Mouse (Mus musculus) heart, adult 2 months (tissue): Measurements from ENCODE around the gene Sorl1. TPM values are rescaled to one million over a fixed set of nuclear protein-coding genes. Genes with fewer than 3 reads are reported as not detected.

Source experiments
- DNase-seq, 2 experiments: peaks; one replicate each; pipeline ENCODE4 v3.0.0; 2021
- H3K27ac ChIP-seq: fragments of 200-600 bp; 2 replicates; pipeline ENCODE4 v1.8.1; 2022
- H3K27me3 ChIP-seq: fragments of 200-500 bp; 2 replicates; pipeline ENCODE4 v1.6.1; 2012; ENCODE audit warnings: mild to moderate bottlenecking, low read length, inconsistent platforms, mixed read lengths; ENCODE audit not compliant: control insufficient read depth, insufficient read depth
- H3K36me3 ChIP-seq: fragments of 200-500 bp; 2 replicates; pipeline ENCODE4 v1.6.1; 2012; ENCODE audit warnings: low read length, inconsistent platforms; ENCODE audit not compliant: control insufficient read depth, insufficient read depth
- H3K4me1 ChIP-seq: fragments of 200-500 bp; 2 replicates; pipeline ENCODE4 v1.6.1; 2011; ENCODE audit warnings: low read length; ENCODE audit not compliant: control insufficient read depth, insufficient read depth
- H3K4me3 ChIP-seq: fragments of 200-600 bp; 2 replicates; pipeline ENCODE4 v1.8.1; 2022
- H3K79me2 ChIP-seq: fragments of 200-500 bp; replicated peaks from 2 replicates; pipeline ENCODE4 v1.6.1; 2012; ENCODE audit warnings: mild to moderate bottlenecking, inconsistent platforms, low read length, moderate library complexity, mixed read lengths; ENCODE audit not compliant: control insufficient read depth, insufficient read depth
- H3K9ac ChIP-seq: fragments of 200-500 bp; 2 replicates; pipeline ENCODE4 v1.6.1; 2012; ENCODE audit warnings: low read depth, mild to moderate bottlenecking, control low read depth, inconsistent platforms, low read length, mixed read lengths
- CTCF ChIP-seq: fragments of 200-600 bp; IDR thresholded peaks from 2 replicates; pipeline ENCODE4 v1.8.1; 2022; ENCODE audit warnings: antibody characterized with exemption, mild to moderate bottlenecking, moderate library complexity
- EP300 ChIP-seq: fragments of 200-500 bp; IDR thresholded peaks from 2 replicates; pipeline ENCODE4 v1.6.1; 2011; ENCODE audit warnings: low read depth, low read length, control low read depth; ENCODE audit not compliant: insufficient read depth
- POLR2A ChIP-seq: fragments of 200-500 bp; IDR thresholded peaks from 2 replicates; pipeline ENCODE4 v1.6.1; 2011; ENCODE audit warnings: mild to moderate bottlenecking, low read depth, low read length, control low read depth; ENCODE audit not compliant: insufficient read depth
- WGBS: fragments of 180-500 bp; shearing (Covaris S2); methylation state at CpG from one replicate; pipeline ENCODE4 v1.1.7; 2018; 5-methylcytosine and 5-hydroxymethylcytosine counted together
- intact Hi-C: fragments of 180-260 bp; cut with DNase I; formaldehyde crosslinking; loops from one replicate; pipeline ENCODE4 v1.15.1; 2025
- polyA plus RNA-seq: library from polyadenylated mRNA; depleted of rRNA; stranded (reverse); fragments of >200 nt; gene quantifications from 2 replicates; pipeline ENCODE4 v1.2.3, GENCODE M21; 2012; rRNA removed
- total RNA-seq, 2 experiments: library from RNA; stranded (reverse); gene quantifications; 2 replicates each; pipeline ENCODE4 v1.2.3; 2021

Gene Sorl1
- total and polyA plus RNA-seq, 3 experiments = 13.4 to 16.0 (median 14.1) TPM

- Histone ChIP-seq H3K9ac (no peak overlapping the region), H3K4me3 (no peak overlapping the region), H3K4me1 (no peaks in the 10 kb centered on the region), H3K27me3 (no peaks in the 10 kb centered on the region), H3K79me2 (no peaks in the 10 kb centered on the region), H3K36me3 (no peaks in the 10 kb centered on the region), H3K27ac (no peak overlapping the region)
- WGBS = 60% methylated on average over 4 of the region's 4 CpGs
- no peak for DNase-seq
- TF ChIP-seq EP300 (no peak), POLR2A (no peak), CTCF (no peak)
- intact Hi-C loops = no loop called here
Observed at GRCm38 (mm10) chr9:41925721-41926120, 198.4 kb downstream of the Sorl1 start.

GRCm38 (mm10) chr9:41924140-41924539 lies 200.0 kb downstream of the Sorl1 start:
- Histone ChIP-seq H3K27me3 (no peaks in the 10 kb centered on the region), H3K79me2 (no peaks in the 10 kb centered on the region), H3K27ac (no peak overlapping the region), H3K4me1 (no peaks in the 10 kb centered on the region), H3K9ac (no peak overlapping the region), H3K36me3 (no peaks in the 10 kb centered on the region), H3K4me3 (no peak overlapping the region)
- 63% methylated on average over 2 of the region's 2 CpGs for WGBS
- intact Hi-C loops = no loop called here
- TF ChIP-seq POLR2A (no peak), EP300 (no peak), CTCF (no peak)
- DNase-seq = no peak

- Histone ChIP-seq H3K36me3 (no peaks in the 10 kb centered on the region), H3K79me2 (no peaks in the 10 kb centered on the region), H3K4me3 (no peak overlapping the region), H3K4me1 (no peaks in the 10 kb centered on the region), H3K9ac (no peak overlapping the region), H3K27ac (no peak overlapping the region), H3K27me3 (no peaks in the 10 kb centered on the region)
- DNase-seq = peak in 1 of 2 experiments; percentile 30
- intact Hi-C loops = no loop called here
- TF ChIP-seq CTCF (no peak), EP300 (no peak), POLR2A (no peak)
- WGBS = 68% methylated on average over 6 of the region's 6 CpGs
Observed at GRCm38 (mm10) chr9:41922416-41922815, 201.7 kb downstream of the Sorl1 start.

GRCm38 (mm10) chr9:41918657-41919380 lies 205.3 kb downstream of the Sorl1 start:
- Histone ChIP-seq H3K27me3 (no peaks in the 10 kb centered on the region), H3K4me3 (no peak overlapping the region), H3K36me3 (no peaks in the 10 kb centered on the region), H3K4me1 (no peaks in the 10 kb centered on the region), H3K9ac (no peak overlapping the region), H3K27ac (no peak overlapping the region), H3K79me2 (no peaks in the 10 kb centered on the region)
- no peak for TF ChIP-seq POLR2A
- no peak for TF ChIP-seq CTCF
- no peak for TF ChIP-seq EP300
- intact Hi-C loops = no loop called here
- WGBS = 63% methylated on average over 14 of the region's 14 CpGs
- DNase-seq = no peak

- Histone ChIP-seq H3K79me2 (no peaks in the 10 kb centered on the region), H3K4me3 (no peak overlapping the region), H3K36me3 (no peaks in the 10 kb centered on the region), H3K27me3 (no peaks in the 10 kb centered on the region), H3K4me1 (no peaks in the 10 kb centered on the region), H3K27ac (no peak overlapping the region), H3K9ac (no peak overlapping the region)
- intact Hi-C loops = no loop called here
- no peak for DNase-seq
- 73% methylated on average over 4 of the region's 4 CpGs for WGBS
- no peak for TF ChIP-seq POLR2A
- TF ChIP-seq CTCF = no peak
- TF ChIP-seq EP300 = no peak
Observed at GRCm38 (mm10) chr9:41918155-41918554, 205.9 kb downstream of the Sorl1 start.

- Histone ChIP-seq H3K4me3 (no peak overlapping the region), H3K79me2 (no peaks in the 10 kb centered on the region), H3K4me1 (no peaks in the 10 kb centered on the region), H3K9ac (no peak overlapping the region), H3K27ac (no peak overlapping the region), H3K27me3 (no peaks in the 10 kb centered on the region), H3K36me3 (no peaks in the 10 kb centered on the region)
- WGBS = 88% methylated on average over 8 of the region's 8 CpGs
- intact Hi-C loops = no loop called here
- no peak for DNase-seq
- TF ChIP-seq EP300 (no peak), CTCF (no peak), POLR2A (no peak)
Observed at GRCm38 (mm10) chr9:41915571-41915970, 208.5 kb downstream of the Sorl1 start.

Other genes with a start within 250 kb of the Sorl1 start
- 10 to 100 TPM; 15.8 to 19.1 TPM for gene Sc5d, start 140.0 kb upstream of the Sorl1 start, total RNA-seq
- gene Sc5d, start 140.0 kb upstream of the Sorl1 start, polyA plus RNA-seq = 24.3 and 59.2 TPM in 2 replicates